Mouse (Mus musculus) hindbrain, postnatal 0 days (tissue): ENCODE measurements around the gene Igll1. TPM values are rescaled to one million over a fixed set of nuclear protein-coding genes. Genes with fewer than 3 reads are reported as not detected.

Experiments used
- ATAC-seq: fragments of 200-750 bp; cut with Nextera tagmentation; 2 replicates; pipeline ENCODE4 v1.8.0; 2017; ENCODE audit warnings: mild to moderate bottlenecking, moderate TSS enrichment, moderate library complexity
- DNase-seq: peaks from one replicate; pipeline ENCODE4 v3.0.0-alpha.2; 2015; ENCODE audit warnings: low spot score
- H3K27ac ChIP-seq: fragments of 300-500 bp; sonication (generic); 2 replicates; pipeline ENCODE4 v1.5.1; 2014; ENCODE audit warnings: mild to moderate bottlenecking
- H3K27me3 ChIP-seq: fragments of 300-500 bp; sonication (generic); 2 replicates; pipeline ENCODE4 v1.6.1; 2014; ENCODE audit warnings: low read length, mixed read lengths; ENCODE audit not compliant: insufficient read depth
- H3K36me3 ChIP-seq: fragments of 300-500 bp; sonication (generic); 2 replicates; pipeline ENCODE4 v1.6.1; 2014; ENCODE audit warnings: low read length, mixed read lengths; ENCODE audit not compliant: insufficient read depth
- H3K4me1 ChIP-seq: fragments of 300-500 bp; sonication (generic); 2 replicates; pipeline ENCODE4 v1.6.1; 2014; ENCODE audit warnings: antibody characterized with exemption, low read length, mixed read lengths; ENCODE audit not compliant: insufficient read depth
- H3K4me2 ChIP-seq: fragments of 300-500 bp; sonication (generic); 2 replicates; pipeline ENCODE4 v1.6.1; 2014; ENCODE audit warnings: low read depth, mild to moderate bottlenecking, low read length, moderate library complexity, mixed read lengths
- H3K4me3 ChIP-seq: fragments of 300-500 bp; sonication (generic); 2 replicates; pipeline ENCODE4 v1.5.1; 2014; ENCODE audit warnings: low read length
- H3K9ac ChIP-seq: fragments of 300-500 bp; sonication (generic); replicated peaks from 2 replicates; pipeline ENCODE4 v1.6.1; 2014; ENCODE audit warnings: mild to moderate bottlenecking, low read length, moderate library complexity, mixed read lengths
- H3K9me3 ChIP-seq: fragments of 300-500 bp; sonication (generic); 2 replicates; pipeline ENCODE4 v1.6.1; 2016; ENCODE audit warnings: low read length, mixed read lengths
- CTCF ChIP-seq: IDR thresholded peaks from 2 replicates; pipeline ENCODE4 v1.5.1; 2016; ENCODE audit warnings: antibody characterized with exemption, control low read depth, low read depth
- WGBS: fragments of 180-500 bp; shearing (Covaris S2); extraction: QIAGEN DNeasy Blood & Tissue Kit; methylation state at CpG from one replicate; pipeline ENCODE4 v1.1.7; 2014; 5-methylcytosine and 5-hydroxymethylcytosine counted together
- polyA plus RNA-seq: library from polyadenylated mRNA; unstranded; fragments of >200 nt; fragmentation: Nextera tagmentation; extraction: Ambion mirVana; gene quantifications from 2 replicates; pipeline ENCODE4 v1.2.1, GENCODE M21; 2015
- total RNA-seq: library from RNA; depleted of rRNA; stranded (reverse); fragments of >200 nt; gene quantifications from 2 replicates; pipeline ENCODE4 v1.2.3, GENCODE M21; 2014

Igll1 gene
- total and polyA plus RNA-seq, 2 experiments from 2014 or later, result not detected

DNA sequence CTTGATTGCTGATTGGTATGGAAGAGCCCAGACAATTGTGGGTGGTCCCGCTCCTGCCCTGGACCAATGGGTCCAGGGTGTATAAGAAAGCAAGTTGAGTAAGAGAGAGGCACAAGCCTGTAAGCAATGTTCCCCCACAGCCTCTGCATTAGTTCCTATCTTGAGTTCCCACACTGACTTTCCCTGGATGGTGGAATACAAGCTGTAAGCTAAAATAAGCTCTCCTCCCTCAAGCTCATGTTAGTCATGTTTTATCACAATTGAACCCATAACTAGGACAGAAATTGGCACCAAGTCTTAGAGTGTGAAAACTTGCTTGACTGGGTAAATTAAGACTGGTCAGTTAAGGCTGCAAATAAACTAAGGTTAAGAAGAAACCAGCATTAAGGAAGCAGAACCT lies 8.2 kb downstream of the Igll1 start:
- no peaks in the 10 kb centered on the region for H3K27me3 ChIP-seq
- no peak for TF ChIP-seq CTCF
- H3K36me3 ChIP-seq, result no peaks in the 10 kb centered on the region
- no peak overlapping the region for H3K4me3 ChIP-seq
- ATAC-seq (no peak), DNase-seq (no peak)
- WGBS, result 97% methylated on average over 1 of the region's 1 CpGs
- H3K9ac ChIP-seq, result no peak overlapping the region
- no peaks in the 10 kb centered on the region for H3K9me3 ChIP-seq
- H3K4me1 ChIP-seq, result no peaks in the 10 kb centered on the region
- H3K4me2 ChIP-seq, result no peak overlapping the region
- no peak overlapping the region for H3K27ac ChIP-seq

DNA sequence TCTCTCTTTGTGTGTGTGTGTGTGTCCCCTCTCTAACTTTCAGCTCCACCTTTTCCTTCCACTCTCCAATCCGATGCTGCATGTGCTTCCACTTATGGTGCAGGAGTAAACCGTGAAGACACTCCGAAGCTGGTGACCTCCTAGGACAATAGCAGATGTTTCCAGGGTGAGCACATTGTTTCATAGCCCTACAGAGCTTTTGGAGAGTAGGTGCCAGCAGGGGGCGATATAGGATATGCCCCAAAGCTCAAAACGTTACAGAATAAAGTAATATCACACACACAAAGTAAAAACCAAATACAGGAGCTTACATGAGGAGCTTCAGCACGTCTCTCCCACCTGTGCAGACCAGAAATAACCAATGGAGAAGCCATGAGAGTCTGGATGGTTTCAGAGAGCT lies 8.9 kb downstream of the Igll1 start:
- DNase-seq, result peak; percentile 7
- no peak for ATAC-seq
- no peaks in the 10 kb centered on the region for H3K36me3 ChIP-seq

DNA sequence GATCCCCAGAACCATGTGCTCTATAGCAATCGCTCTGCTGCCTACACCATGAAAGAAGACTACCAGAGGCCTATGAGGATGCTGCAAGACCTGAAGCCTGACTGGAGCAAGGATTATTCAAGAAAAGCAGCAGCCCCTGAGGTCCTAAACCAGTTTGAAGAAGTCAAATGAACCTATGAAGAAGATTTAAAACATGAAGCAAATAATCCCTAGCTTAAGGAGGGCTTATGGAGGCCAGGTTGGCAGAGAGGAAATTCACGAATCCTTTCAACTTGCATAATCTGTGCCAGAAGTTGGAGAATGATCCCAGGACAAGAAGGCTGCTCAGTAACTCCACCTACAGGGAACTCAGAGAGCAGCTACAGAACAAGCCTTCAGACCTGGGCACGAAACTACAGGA lies 11.4 kb downstream of the Igll1 start:
- Histone ChIP-seq H3K9me3 (no peaks in the 10 kb centered on the region), H3K27ac (no peak overlapping the region), H3K4me3 (no peak overlapping the region), H3K36me3 (no peaks in the 10 kb centered on the region), H3K4me1 (no peaks in the 10 kb centered on the region), H3K27me3 (no peaks in the 10 kb centered on the region), H3K9ac (no peak overlapping the region), H3K4me2 (no peak overlapping the region)
- 90% methylated on average over 3 of the region's 3 CpGs for WGBS
- TF ChIP-seq CTCF, result no peak
- DNase-seq (no peak), ATAC-seq (no peak)

More for the DNA sequence above, 8.9 kb downstream of the Igll1 start:
- no peak overlapping the region for H3K4me2 ChIP-seq
- WGBS, result 29% methylated on average over 6 of the region's 6 CpGs
- H3K27me3 ChIP-seq, result no peaks in the 10 kb centered on the region
- no peak overlapping the region for H3K27ac ChIP-seq
- H3K4me3 ChIP-seq, result no peak overlapping the region
- H3K9me3 ChIP-seq, result no peaks in the 10 kb centered on the region
- no peak overlapping the region for H3K9ac ChIP-seq
- H3K4me1 ChIP-seq, result no peaks in the 10 kb centered on the region
- TF ChIP-seq CTCF, result peak; percentile 47

DNA sequence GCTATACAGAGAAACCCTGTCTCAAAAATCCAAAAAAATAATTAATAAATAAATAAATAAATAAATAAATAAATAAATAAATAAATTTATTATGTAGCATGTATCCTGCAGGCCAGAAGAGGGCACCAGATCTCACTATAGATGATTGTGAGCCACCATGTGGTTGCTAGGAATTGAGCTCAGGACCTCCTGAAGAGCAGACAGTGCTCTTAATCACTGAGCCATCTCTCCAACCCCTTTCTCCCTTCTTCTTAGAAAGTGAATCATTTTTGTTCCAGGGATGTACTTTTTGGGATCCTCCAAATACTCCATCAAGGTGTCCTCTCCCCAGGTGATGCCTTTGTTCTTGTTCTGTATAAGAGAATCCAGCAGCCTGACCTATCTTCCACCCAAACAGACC lies 14.6 kb downstream of the Igll1 start:
- Histone ChIP-seq H3K27me3 (no peaks in the 10 kb centered on the region), H3K27ac (no peak overlapping the region), H3K36me3 (no peaks in the 10 kb centered on the region), H3K4me1 (no peaks in the 10 kb centered on the region), H3K9me3 (no peaks in the 10 kb centered on the region), H3K9ac (no peak overlapping the region), H3K4me2 (no peak overlapping the region), H3K4me3 (no peak overlapping the region)
- no peak for TF ChIP-seq CTCF
- ATAC-seq (no peak), DNase-seq (no peak)

DNA sequence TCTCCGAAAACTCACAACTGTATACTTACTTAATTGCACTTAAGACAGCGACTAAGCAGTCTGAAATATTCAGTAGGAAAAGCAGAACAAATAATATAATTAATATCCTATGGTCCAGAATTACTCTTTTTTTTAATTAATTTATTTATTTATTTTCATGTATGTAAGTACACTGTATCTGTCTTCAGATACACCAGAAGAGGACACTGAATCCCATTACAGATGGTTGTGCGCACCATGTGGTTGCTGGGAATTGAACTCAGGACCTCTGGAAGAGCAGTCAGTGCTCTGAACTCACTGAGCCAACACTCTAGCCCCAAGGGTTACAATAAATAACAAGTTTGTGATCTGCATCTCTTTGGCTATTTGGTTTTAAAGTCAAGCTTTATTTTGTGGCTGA lies 34.1 kb downstream of the Igll1 start:
- WGBS, result 84% methylated on average over 3 of the region's 3 CpGs
- no peak for DNase-seq
- no peak overlapping the region for H3K27ac ChIP-seq
- ATAC-seq, result 0 out of 2 replicates have a peak, but pooled peaks have one; percentile 15
- no peaks in the 10 kb centered on the region for H3K36me3 ChIP-seq
- H3K4me1 ChIP-seq, result no peaks in the 10 kb centered on the region
- TF ChIP-seq CTCF, result no peak
- peak overlapping the region; percentile 73 for H3K4me2 ChIP-seq
- H3K9me3 ChIP-seq, result no peaks in the 10 kb centered on the region
- H3K27me3 ChIP-seq, result no peaks in the 10 kb centered on the region
- H3K9ac ChIP-seq, result no peak overlapping the region
- H3K4me3 ChIP-seq, result peak overlapping the region; percentile 62; the same call in 1 of the 2 replicates

DNA sequence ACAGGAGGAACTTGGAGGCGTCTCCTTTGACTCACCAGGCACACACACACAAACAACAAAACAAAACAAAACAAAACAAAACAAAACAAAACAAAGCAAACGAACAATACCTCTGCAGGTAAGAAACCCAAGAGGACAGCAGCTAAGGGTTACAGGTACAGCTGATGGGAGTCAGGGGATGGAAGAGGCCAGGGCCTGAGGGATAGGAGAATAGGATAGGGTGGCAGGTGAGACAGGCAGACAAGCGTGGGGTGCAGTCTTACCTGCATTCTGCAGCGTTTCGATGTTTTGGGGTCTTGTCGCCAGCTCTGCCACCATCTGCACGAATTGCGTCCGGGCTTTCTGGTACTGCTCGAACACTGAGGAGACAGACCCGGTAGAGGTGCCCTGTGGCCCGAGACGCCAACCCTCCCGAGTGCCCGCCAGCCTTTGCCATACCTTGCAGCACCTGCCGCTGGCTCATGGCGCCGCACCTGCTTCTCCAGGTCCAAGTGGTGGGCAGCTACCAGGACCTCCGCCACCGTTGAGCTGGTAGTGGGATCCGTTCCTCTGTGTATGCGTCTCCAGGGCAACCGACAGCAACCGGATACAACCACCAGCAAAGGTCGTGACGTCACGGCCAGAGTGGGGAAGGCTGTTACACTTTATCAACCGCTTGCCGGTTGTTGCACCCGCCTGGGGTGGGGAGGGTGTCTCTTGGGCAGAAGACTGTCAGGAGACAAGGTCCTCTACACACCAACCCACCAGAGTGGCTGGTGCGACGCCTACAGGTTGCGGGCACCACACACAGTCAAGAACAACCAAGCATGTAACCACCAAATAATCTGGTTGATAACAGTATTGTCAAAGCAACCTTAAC lies 34.8 kb downstream of the Igll1 start, which contains the start of gene Spag6l:
Spag6l (minus strand) TSS at position 700 of the 859 bp plus-strand sequence.
- 6% methylated on average over 33 of the region's 33 CpGs for WGBS
- Histone ChIP-seq H3K4me1 (no peaks in the 10 kb centered on the region), H3K27ac (peak within 1 kb of the TSS; percentile 48; the same call in 1 of the 2 replicates), H3K4me3 (peak within 1 kb of the TSS; percentile 62), H3K9ac (peak within 1 kb of the TSS; percentile 40), H3K9me3 (no peaks in the 10 kb centered on the region), H3K27me3 (no peaks in the 10 kb centered on the region), H3K36me3 (no peaks in the 10 kb centered on the region), H3K4me2 (peak within 1 kb of the TSS; percentile 73)
- DNase-seq (peak; percentile 88), ATAC-seq (peak; percentile 97)
- TF ChIP-seq CTCF, result peak; percentile 54

DNA sequence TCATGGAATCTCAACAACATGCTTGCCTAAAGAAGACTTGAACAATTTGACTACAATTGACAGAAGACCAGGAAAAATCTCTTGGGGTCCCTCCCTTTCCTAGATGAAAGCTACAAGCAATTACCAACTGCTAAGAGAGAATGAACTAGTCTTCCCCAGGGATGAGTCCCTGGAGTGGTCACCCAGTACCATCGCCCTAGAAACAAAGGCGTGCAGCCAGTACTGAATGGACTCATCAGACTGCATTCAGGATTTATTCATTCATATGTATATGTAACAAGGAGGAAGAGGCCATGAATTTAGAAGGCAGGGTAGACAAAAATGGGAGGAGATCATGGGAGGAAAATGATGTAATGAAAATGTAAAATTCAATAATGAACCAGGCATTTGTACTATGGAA lies 37.6 kb downstream of the Igll1 start:
- DNase-seq, result no peak
- Histone ChIP-seq H3K4me1 (no peaks in the 10 kb centered on the region), H3K9me3 (no peaks in the 10 kb centered on the region), H3K27ac (no peak overlapping the region), H3K27me3 (no peaks in the 10 kb centered on the region), H3K4me3 (no peak overlapping the region), H3K4me2 (no peak overlapping the region), H3K9ac (no peak overlapping the region), H3K36me3 (no peaks in the 10 kb centered on the region)
- no peak for TF ChIP-seq CTCF
- WGBS, result 64% methylated on average over 2 of the region's 2 CpGs
- no peak for ATAC-seq
